Mouse (Mus musculus): ENCODE results near the gene Gm9913. TPM values are rescaled to one million over a fixed set of nuclear protein-coding genes. Genes with fewer than 3 reads are reported as not detected.

Gm9913 gene
- polyA plus RNA-seq (2012; rRNA removed), result 0.10 and 0.15 TPM in 2 replicates

DNA sequence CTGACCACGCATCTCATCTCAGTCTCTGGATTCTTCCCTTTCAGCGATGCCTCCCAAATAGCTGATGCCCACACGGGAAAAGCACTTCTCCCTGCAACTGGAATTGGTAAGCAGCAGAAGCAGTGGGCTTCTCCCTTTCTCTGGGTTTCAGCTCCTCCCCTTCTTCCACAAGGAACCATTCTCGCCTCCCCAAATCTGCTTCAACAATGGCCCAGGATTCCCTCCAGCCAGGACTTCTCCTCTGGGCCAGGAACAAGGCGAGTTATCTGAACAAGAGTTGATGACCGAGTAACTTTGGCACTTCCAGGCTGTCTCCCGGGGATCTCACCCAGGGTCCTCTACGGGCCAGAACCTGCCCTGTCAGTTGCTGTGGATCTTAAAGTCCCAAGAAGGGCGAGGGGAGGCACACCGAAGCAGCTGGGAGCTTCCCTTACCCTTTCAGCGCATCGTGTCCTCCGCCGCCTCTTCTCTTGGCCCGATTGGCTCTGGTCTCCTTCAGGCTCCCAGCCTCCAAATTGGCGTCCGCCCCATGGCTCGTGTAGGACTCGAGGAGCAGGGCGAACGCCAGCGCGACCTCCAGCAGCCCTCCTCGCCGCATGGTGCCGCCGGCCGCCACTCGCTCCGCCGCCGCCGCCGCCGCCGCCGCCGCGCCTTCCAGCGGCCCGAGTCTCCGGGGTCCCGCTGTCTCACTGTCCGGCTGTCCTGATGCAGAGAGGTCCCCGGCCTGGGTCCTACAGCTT is at the start of gene Gm9913:
Gm9913 (plus strand) TSS at position 84 of the 740 bp plus-strand sequence.

DNA sequence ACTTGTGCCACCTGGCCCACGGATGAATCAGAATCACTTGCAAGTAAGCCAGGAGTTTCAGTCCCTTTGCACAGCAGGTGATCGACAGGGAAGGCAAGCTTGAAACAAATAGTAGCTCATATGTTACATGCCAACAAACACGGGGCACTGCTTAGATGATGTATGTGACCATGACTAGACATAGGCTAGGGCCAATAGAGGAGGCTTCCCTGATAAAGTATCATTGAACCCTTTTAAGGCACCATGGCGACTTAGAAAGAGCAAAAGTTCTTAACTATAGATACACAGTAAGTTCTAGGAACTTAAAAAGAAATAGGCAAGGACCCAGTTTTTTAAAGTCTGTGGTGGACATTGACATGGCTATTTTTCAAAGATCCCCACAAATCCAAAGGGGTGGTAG is 3.0 kb downstream of the Gm9913 start, which contains the start of gene Fbn1:
Fbn1 (minus strand) TSS at position 101 of the 400 bp plus-strand sequence.

Other genes with a start within 250 kb of the Gm9913 start
- gene Fbn1, start 2.9 kb downstream of the Gm9913 start, polyA plus RNA-seq (2012; rRNA removed), result 9.7 and 13.4 TPM in 2 replicates
- gene Cep152, start 120.0 kb downstream of the Gm9913 start, polyA plus RNA-seq (2012; rRNA removed), result 9.9 and 14.1 TPM in 2 replicates
- 184 and 265 TPM in 2 replicates for gene Eid1, start 168.0 kb downstream of the Gm9913 start, polyA plus RNA-seq (2012; rRNA removed)
- gene Shc4, start 219.1 kb downstream of the Gm9913 start, polyA plus RNA-seq (2012; rRNA removed), result 1.0 and 1.7 TPM in 2 replicates

Data from central nervous system, embryonic 11.5 days (tissue).